Mouse (Mus musculus) CD4-positive helper T cell, adult 2 months (primary cell): ENCODE data around the gene Hhat.

ENCODE experiments used
- DNase-seq: peaks from one replicate; pipeline ENCODE4 v3.0.0-alpha.2; 2012; ENCODE audit warnings: low read depth, missing footprints, low spot score

Hhat gene

DNA sequence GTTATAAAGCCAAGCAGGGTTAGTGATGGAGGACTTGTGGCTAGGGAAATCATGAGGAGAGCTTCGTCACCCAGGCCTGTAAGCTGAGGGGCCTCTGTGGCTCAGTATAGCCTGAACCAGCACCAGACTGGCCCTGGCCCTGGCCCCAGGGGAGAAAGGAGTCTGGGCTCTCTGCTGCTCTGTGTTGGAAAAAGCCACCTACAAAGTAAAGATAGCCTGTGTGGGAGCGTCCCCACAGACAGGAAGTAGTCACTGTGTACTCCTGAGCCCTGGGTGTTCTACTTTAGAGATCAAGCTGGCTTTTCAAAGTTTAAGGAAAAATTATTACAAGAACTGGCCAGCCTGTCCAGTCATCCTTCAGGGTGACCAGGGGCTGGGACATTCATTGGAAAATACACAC lies 273.5 kb downstream of the Hhat start:
- DNase-seq, result no peak

- DNase-seq, result no peak
Observed at GRCm38 (mm10) chr1:192489908-192490825, 280.9 kb downstream of the Hhat start.

DNA sequence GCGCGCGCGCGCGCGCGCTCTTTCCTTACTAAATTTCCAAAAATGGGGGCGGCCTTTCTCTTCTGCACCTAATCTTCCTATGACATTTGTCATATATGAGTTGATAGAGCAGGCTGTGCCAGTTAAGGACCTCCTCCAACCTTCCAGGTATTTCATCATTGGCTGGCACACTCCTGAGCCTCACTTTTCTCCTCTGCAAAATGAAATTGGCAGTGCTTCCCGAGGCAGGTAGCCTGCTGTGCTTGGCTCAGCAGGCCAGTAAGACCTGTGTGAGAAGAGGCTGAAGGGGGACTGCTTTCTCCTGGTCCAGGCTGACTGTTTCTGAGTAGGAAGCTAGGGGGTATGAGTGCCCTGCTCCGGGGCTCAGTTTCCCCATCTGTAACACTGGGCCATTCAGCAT lies 283.5 kb downstream of the Hhat start:
- no peak for DNase-seq

- no peak for DNase-seq
Observed at GRCm38 (mm10) chr1:192485030-192485429, 286.0 kb downstream of the Hhat start.

DNA sequence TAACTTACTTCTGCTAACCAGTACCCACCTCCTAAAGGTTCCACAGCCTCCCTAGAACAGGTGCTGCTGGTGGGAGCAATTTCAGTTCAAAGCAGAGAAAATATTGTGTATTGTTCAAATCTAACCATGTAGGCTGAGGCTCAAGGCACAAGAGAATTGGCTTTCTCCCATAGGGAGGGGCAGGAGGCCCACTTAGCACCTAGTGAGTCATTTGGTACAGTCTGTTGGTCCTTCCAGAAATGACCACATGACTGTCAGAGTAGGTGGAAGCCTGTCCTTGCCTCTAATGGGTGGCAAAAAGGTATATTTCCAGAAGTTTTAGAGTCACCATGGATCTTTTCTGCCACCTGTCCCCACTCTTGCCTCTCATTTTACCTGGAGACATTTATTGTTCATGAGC lies 289.6 kb downstream of the Hhat start:
- no peak for DNase-seq

DNA sequence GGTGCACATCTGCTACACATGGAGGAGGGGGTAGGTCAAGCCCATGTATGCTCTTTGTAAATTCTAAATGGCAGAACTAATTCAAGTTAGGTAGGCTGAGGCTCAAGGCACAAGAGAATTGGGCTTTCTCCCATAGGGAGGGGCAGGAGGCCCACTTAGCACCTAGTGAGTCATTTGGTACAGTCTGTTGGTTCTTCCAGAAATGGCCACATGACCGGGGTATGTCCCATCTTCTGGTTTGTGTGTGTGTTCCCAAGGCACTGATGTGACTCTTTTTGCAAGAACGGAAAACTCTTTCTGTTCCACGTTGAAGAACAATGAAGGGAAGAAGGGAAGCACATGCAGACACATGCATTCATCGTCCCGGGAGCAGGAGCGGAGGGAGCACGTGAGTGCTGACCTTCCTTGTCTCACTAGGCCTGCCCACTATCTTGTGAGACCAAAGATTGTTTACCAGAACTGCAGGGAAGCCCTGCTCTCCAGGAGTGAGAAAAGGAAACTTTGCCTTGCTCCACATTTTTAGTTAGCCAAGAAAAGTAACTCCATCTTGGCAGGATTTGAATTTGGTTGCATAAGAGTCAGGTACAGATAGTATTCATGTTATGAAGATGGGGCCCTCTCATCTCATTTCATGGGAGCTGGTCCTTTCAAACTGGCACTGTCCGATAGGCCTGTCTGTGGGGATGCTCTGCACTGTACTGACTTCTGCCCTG lies 290.8 kb downstream of the Hhat start:
- DNase-seq, result no peak

DNA sequence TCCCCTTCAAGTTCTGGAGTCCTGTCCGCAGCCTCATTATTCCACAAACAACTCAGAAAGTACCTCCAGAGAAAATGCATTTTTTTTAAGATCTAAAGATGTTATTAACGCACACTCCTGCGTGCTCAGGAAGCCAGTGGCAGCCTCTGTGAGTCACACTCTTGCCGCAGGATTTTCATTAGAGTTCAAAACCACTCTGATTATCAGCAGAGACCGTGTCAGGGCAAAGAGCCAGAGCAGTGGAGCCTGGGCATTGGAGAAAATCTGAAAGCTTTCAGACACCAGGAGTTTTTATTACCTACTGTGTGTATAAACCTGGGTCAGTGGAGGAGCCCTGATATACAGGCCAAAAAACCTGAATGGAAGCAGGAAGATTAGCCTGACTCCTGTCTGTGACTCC lies 292.8 kb downstream of the Hhat start:
- no peak for DNase-seq

GRCm38 (mm10) chr1:192477556-192477955 lies 293.5 kb downstream of the Hhat start:
- DNase-seq, result no peak

GRCm38 (mm10) chr1:192476704-192477103 lies 294.3 kb downstream of the Hhat start:
- peak; percentile 6 for DNase-seq

DNA sequence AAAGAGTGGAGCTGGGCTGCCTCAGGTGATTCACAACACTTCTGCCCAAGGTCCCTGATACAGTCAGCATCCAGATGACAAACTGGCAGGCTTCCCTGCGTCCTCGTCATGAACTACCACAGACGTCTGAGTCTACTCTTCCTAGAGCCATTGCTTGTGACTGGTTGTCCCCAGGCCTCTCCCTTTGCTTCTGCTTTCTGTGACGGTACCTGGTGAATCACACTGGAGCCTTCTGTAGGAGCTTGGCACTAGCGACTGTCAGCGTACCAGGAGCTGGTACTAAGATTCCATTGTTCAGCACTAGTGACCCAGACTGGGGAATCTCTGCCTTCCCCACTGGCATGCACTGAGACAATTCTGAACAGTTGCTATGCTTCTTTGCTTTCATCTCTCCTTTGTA lies 297.9 kb downstream of the Hhat start:
- DNase-seq, result no peak

GRCm38 (mm10) chr1:192472366-192472765 lies 298.7 kb downstream of the Hhat start:
- DNase-seq, result no peak

DNA sequence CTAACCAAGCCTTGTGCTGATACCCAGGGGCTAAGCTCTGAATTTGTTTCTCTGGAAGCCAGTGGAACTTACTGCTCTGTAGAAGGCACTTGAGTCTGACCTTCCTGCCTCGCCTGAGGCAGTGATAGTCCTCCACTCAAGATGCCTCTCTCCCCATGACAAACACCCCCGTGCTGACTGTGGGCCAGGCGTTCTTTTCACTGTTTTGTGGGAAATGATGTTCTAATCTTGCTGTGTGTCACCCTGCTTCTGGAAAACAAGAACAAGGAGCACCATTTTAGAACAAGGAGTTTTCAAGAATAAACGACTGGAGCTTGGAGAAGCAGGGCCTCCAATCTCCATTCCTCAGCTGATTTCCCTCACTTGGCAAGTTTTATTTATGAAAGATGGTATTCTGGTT lies 307.3 kb downstream of the Hhat start:
- no peak for DNase-seq

DNA sequence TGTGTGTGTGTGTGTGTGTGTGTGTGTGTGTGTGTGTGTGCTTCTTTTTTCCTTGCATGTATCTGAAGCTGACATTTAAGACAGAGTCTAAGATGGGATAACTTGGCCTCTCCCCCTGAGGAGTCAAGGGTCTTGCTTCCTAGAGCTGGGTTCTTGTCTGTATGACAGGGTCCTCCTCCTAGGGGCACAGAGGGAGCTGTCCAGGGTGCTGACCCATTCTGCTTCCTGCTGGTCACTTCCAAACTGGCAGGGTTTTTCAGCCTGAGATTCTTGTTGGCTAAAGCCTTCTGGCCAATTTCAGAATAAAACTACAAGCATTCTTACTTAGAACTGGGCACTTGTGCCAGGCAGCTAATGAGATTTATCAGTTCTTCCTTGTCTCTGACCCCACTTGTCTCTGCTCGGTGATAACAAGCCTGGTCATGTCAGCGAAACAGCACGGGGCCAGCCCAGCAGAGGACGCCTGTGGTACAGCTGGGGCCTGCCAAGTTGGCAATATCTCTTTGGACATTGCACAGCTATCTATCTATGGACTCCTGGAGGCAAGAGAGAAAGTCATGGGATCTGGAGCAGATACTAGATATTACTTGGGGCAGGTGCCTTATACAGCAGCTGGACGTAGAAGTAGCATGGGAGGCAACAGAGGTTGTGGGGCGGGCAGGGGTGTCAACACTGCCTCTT lies 313.4 kb downstream of the Hhat start:
- no peak for DNase-seq

DNA sequence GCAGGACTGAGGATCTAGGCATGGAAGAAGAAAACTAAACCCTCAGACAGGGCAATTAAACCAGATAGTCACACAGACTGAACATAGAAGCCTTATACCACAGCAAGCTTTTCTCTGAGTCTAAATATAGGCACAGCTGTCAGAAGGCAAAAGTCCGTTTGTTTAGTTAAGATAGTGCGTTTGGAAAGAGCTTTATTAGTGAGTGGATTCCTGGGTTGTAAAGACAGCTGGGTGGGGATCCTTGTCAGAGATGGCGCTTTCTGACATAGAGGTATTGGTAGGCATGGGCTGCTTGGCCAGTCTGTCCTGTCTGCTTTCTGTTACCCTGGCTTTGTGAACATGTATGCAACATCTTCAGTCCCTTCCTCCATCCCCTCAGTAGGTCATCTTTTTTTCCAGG lies 314.0 kb downstream of the Hhat start:
- DNase-seq, result no peak

DNA sequence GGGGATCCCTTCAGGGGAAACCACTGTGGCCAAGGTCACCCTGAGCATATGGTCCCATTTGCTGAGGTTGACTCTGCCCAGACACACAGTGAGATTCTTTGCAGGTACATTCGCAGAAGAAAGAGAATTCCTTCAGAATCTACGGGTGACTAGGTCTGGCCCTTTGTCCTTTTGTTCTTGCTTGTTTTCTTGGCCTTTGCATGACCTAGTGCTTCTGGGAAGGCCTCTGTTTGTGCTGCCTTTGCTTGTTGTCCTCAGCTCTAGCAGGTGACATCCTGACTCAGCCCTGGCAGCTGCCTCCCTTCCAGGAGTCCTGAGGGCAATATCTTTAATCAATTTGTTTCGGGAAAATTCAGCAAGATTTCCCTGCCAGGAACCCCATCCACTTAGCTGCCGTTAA lies 316.0 kb downstream of the Hhat start:
- no peak for DNase-seq

DNA sequence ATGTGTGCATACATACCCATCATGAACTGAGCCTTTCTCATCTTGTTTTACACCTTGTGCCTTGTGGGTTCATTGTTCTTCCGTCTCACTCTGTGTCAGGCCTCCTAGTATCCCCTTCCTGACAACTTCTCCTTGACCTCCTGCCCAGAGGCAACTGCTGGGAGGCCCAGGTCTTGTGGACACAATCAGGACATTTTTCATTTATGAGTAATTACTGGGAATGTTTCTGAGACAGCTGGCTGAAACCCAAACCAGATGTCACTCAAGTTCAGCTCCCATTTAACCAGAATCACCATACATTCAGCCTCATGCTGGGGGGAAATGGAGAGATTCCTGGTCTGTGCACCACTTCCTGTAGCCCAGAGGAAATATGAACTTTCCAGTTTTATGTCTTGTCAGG lies 316.5 kb downstream of the Hhat start:
- no peak for DNase-seq

- no peak for DNase-seq
Observed at GRCm38 (mm10) chr1:192451722-192452121, 319.3 kb downstream of the Hhat start.

GRCm38 (mm10) chr1:192450425-192450824 lies 320.6 kb downstream of the Hhat start:
- no peak for DNase-seq

DNA sequence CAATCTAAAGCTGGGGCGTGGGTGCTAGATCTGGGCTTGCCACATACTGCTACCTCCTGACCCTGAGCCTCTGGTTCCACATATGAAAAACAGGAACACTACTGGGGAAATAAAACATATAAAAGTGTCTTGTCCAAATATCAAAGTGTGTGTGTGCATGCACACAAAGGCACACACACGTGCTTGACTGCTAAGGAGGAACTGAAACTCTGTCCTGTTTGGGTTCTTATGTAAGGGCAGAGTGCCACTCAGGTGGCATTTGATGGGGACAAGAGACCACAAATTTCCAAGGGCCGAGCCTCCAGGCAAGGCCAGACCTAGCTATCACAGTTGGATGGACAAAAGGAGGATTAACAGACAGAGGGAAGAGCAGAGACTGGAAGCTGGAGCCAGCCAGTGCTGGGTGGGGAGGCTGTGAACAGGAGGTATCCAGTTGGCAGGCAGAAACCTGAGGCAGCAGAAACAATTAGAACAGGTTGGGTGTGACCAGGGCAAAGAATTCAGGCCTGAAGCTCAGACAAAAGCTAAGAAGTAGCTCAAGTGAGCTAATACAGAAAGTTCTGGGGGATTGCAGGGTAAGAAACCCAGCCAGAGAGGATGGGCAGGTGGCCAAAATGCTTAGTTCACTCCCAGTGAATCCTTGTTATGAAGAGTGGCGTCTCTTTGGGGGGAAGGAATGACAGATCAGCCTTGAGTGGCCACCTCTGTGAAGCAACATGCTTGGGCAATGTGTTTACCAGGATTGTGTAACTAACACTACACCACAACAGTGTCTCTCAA lies 321.3 kb downstream of the Hhat start:
- no peak for DNase-seq

DNA sequence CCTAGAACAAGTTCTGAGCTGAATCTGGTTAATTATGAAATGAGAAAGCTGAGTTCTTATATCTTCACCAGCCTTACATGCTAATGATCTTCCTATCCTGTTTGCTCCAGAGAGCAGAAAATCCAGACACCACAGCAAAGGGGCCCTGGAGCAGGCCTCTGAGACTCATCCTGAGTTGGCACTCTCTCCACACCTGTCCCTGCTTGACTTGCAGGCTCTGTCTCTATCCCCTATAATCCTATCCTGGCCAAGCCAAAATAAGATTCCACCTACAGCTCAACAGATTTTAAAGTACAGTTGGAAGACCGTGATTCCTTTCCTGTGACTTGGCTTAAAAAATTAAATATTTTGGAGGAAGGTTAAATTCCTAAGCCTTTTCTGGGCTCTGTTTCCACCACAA lies 322.5 kb downstream of the Hhat start:
- DNase-seq, result no peak

DNA sequence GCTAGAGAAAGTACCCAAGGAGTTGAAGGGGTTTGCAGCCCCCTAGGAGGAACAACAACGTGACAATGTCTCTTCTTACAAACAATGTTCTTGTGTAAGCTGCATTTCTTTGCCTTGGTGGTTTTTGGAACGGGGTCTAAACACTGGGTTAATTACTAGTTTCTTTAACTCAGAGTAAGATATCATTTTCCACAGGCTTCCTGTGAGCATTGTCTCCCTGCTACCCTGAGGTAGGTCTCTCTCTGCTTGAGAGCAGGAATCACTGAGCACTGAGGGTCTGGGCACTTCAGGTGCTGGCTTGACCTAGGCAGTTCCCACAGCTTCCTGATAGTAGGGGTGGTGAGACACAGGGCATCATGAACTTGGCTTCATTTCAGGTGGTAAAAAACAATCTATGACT lies 323.4 kb downstream of the Hhat start:
- no peak for DNase-seq
